Mouse (Mus musculus) megakaryocyte, adult 5-6 weeks (primary cell): ENCODE measurements around the gene Sla2. TPM values are rescaled to one million over a fixed set of nuclear protein-coding genes. Genes with fewer than 3 reads are reported as not detected.
"Not testable (repeated sequence)": the region's sequence is repeated elsewhere in the genome, so short reads cannot be mapped to it uniquely, and the experiment has no call there.

Source experiments
- ATAC-seq: 2 replicates; pipeline ENCODE4 v1.8.0; 2016; ENCODE audit warnings: mild to moderate bottlenecking, inconsistent platforms; ENCODE audit not compliant: poor library complexity, severe bottlenecking
- total RNA-seq, 2 experiments: library from RNA; stranded (forward) in 1 of 2; stranded (reverse) in 1 of 2; fragments of 153-499, 151-499 nt in 1 of 2; fragments of 221-1000, 200-1000 nt in 1 of 2; gene quantifications; 2 replicates each; pipeline versions ENCODE4 v1.2.3 to v1.2.4; 2015 to 2017

Gene Sla2
- total RNA-seq, 2 experiments from 2014 or later, result 0.83 to 1.3 TPM

- no peak for ATAC-seq
Observed at GRCm38 (mm10) chr2:156901883-156902282, 14.9 kb upstream of the Sla2 start.

GRCm38 (mm10) chr2:156901344-156901743, 14.4 kb upstream of the Sla2 start:
- no peak for ATAC-seq

GRCm38 (mm10) chr2:156899184-156899583, 12.2 kb upstream of the Sla2 start:
- ATAC-seq, result no peak

DNA sequence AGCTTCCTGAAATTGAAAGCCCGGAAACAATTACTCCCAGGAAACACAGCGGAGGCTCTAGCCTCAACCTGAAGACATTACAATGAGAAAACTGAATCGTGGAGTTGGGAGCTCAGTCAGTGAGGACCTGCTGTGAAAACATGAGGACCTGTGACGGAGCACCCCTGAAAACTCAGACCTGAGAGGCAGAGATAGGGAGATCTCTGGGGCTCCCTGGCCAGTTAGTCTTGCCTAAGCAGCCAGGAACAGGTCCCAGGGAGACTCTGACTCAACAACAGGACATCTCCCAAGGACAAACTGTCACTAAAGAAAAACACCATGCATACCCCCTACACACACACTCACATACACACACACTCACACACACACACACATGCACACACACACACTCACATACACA, 11.4 kb upstream of the Sla2 start:
- no peak for ATAC-seq

GRCm38 (mm10) chr2:156897034-156897433, 10.0 kb upstream of the Sla2 start:
- no peak for ATAC-seq

DNA sequence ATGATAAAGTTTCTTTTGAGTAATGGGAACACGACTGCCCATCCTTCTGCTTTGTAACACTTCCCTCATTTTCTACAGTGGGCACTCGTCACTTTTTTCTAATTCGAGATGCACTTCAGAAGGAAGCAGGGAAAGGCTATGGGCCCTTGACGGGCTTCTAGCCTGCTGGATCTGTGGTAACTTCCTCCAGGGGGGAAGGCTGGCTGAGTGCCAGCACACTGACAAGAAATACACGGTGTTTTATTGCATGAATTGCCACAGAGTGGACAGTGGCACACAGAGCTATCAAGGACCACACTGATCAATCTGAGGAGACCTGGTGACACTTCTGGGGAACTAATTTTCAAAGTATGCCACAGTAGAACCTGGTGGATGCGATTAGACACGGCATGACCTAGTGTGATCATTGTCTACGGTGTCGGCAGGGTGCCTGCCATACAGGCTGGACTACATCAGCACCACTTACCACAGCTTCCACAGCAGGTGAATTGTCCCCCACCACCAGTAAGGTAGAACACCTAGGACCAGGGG, 9.5 kb upstream of the Sla2 start:
- no peak for ATAC-seq

DNA sequence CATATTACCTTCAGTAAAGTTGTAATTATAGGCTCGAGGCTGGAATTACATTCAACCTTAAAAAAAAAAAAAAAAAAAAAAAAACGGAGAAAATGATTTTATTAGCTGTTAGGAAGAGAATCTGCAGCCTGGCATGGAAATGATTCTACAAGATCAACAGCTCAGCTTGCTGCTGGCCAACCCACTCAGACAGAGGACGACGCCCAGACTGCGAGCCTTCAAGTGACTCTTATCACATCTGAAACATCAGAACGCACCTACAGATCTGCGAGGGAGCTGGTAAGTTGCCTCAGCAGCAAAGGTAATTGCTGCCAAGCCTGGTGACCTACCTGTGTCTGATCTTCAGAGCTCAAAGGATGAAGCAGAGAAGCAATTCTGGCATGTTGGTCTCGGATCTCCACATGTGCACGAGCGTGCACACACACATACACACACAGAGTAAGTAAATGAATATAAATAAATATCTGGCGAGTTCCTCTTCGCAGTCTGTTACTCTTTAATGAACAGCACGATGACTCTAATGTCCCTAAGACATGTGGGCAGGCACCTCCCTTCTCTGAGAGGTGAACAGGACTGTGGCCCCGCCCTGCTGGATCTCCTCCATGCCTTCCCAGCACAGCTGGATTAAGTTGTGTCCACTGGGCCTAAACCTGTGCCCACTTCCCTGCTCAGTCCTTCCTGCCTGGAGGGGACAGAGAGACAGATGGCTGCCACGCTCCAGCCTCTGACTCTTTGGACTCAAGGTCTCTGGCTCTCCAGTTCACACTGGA, 7.7 kb upstream of the Sla2 start:
- ATAC-seq, result no peak

GRCm38 (mm10) chr2:156892821-156893220, 5.8 kb upstream of the Sla2 start:
- no peak for ATAC-seq

DNA sequence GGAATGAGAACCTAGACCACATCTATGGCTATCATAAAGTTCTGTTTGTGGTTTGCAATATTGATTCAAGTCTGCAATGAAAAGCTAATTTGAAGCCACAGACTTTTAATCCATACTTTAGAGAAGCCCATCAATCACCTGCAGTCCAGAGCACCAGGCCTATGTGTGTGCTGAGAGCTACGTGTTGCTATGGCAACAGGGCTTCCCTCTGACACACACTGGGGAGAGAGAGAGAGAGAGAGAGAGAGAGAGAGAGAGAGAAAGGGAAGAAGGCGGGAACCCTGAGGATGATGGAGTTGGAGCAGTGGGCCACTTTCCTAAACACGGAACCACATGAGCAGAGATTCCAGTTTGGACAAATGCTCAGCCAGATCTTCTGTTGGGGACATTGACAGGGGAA, 5.2 kb upstream of the Sla2 start:
- no peak for ATAC-seq

DNA sequence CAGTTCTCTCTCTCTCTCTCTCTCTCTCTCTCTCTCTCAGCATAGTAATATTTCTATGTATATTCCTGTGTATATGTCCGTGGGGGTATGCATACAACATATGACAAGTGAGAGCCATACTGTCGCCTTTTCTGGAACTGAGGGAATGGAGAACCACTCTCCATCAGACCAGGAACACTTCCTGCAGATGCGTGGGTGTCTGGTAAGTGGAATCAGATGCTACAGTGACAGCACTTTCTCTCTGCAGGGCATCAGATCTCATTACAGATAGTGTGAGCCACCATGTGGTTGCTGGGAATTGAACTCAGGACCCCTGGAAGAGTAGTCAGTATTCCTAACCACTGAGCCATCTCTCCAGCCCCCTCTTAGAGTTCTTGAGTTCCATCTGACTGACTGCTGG, 1.5 kb upstream of the Sla2 start:
- no peak for ATAC-seq

DNA sequence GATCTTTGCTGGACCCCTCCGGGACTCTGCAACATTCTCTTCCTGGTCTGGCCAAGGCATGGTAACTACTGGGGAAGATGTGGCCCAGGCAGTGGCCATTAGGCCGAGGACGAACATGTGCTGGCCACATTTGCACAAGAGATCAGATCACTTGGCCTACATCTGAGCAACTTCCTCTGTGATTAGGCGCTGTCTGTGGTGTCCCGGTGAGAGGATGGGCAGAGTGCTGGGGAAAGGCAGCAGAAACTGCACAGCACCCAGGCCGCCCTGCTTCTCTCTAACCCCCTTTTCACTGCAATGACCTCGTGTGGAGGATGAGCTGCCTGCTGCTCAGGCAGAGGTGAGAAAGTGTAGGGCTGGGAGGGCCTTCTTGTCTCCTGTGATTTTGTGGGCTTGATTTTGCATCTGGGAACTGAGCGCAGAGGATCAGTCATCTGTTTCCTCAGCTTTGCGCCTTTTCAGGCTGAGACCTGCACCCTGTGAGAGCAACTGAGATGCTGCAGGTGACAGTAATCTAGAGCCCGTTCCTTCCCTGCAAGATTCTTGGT, 834 bp downstream of the Sla2 start:
- peak; percentile 68 for ATAC-seq

- not testable (repeated sequence) for ATAC-seq
Observed at GRCm38 (mm10) chr2:156885666-156886065, 1.3 kb downstream of the Sla2 start.

DNA sequence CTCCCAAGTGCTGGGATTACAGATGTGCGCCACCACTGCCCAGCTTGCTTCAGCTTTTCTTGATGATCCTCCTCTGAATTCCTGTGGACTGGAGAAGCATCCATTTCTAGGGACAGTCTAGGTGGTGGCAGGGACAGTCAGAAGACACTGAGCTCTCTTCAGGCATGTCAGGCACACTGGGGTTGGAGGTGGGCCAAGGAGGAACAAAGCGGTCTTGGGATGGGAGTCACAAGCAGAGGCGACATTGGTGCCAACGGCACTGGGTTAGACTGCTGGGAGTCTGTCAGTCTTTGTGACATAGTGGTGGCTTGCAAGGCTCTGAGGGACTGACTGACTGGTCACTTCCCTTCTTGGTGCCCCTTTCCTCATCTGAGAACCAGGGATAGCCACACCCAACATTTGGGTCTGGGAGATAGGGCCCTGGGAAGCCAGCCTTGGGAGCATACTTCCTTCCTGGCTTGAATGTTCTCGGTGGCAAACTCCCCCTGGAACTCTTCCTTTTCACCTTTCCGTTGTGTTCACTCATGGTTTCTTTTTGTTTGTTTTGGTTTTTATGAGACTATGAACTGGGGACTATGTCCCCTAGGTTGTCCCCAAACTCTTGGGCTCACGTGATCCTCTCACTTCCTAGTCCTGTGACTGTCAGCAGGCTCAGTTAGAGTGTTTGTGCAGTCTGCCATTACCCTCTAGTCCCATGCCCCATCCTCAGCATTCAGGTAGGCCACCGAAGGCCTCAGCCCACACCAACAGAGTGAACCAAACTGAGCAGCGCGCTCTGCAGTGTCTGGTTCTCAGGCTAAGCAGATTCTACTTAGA, 2.4 kb downstream of the Sla2 start:
- ATAC-seq, result no peak

DNA sequence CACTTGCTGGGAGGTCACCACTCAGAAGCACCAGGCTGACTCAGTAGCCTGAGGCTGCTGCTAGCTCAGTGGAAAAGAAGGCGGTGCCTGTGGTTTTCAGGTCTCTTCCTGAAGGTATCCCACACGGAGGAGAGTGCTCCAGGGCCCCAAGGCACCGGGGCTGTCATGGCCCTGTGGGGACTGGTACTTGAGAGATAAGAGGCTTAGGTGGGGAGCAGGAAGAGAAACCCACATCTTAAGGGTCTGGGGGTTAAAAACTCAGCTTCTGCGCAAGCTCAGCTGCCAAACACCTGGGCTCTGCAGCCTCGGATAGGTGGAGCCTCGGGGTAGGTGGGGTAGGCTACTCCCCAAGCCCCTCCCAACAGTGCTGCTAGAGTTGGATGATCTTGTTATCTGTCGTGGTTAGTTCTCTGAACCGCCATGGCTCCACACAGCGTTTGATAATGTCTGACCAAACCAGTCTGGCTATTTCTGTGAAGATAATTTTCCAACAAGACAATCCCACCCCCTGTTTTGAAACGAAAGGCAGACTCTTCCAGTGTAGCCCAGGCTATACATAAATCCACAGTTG, 4.5 kb downstream of the Sla2 start:
- ATAC-seq, result 0 out of 2 replicates have a peak, but pooled peaks have one; percentile 2

DNA sequence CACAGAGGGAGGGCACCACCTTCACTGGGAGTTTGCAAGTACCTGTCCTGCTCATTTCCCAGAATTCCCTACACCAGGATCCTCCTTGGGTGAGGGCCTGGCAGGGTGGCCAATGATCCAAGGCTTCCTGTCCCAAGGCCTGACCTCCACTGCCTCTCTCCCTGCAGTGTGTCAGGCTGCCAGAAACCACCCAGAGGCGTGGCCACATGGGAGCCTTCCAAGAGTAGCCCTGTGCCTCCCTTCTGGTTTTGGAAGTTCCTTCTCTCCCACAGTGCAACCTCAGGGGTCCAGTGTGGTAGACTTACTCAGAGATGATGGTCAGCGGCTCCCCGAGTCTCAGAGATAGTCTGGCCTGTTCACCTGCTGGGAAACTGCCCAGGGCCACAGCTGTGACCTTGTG, 7.5 kb downstream of the Sla2 start:
- no peak for ATAC-seq

DNA sequence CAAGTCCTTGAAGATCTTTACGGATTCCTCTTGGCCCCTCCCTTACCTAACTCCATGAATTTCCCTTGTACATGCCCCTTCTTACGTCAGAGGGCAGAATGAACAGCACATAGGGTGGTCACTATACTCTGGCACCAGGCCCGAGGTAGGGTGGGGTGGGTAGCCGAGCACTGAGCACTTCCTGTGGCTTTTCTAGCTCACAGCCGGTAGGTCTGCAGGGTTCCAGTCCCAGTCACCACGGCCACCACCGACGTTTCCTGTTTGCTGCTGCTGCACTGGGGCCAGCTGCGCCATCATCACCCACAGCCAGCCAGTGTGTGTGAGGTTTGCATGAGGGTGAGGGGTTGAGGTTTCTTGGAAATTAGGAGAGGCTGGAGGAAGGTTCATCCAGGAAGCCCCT, 9.3 kb downstream of the Sla2 start:
- ATAC-seq, result peak; percentile 70

- ATAC-seq, result no peak
Observed at GRCm38 (mm10) chr2:156874760-156875510, 12.1 kb downstream of the Sla2 start.

- ATAC-seq, result peak; percentile 63
Observed at GRCm38 (mm10) chr2:156874047-156874759, 12.8 kb downstream of the Sla2 start.

DNA sequence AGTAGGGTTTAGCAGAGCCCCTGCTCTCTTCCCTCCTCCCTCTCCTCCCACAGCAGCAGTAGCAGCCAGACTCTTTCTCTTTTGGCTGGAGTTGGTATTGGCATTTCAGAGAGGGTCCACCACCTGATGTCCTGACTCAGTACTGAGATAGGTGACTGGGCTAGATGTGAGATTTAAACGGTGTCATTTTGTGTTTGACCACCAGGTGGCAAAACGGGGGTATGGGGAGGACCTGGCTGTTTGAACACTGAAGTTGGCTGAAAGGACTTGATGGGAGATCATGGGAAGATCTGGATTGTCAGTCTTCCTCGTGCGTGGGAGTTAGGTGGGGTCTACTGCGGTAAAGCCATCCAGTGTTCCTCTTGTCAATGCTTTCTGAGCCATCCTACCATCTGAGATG, 13.4 kb downstream of the Sla2 start:
- ATAC-seq, result peak; percentile 73

DNA sequence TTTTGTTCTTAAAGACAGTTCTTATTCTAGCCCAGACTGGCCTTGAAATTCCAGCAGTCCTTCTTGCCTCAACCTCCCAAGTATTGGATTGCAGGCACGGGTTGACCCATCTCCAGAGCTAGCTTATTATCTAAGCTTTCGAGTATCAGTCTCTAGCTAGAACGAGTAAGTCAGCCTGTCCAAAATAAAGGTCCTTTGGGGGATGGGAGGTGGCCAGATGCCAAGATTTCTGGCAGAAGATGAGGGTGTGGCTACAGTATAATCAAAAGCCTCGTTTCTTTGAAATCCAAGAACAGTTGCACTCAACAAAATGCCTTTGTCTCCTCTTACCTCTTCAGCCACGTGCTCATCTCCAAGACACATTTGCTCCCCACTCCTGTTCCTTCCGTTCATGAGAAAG, 16.5 kb downstream of the Sla2 start:
- ATAC-seq, result no peak
